Mouse (Mus musculus): ENCODE data around the gene Fgfr2. TPM values are rescaled to one million over a fixed set of nuclear protein-coding genes. Genes with fewer than 3 reads are reported as not detected.
"Not testable (repeated sequence)": the region's sequence is repeated elsewhere in the genome, so short reads cannot be mapped to it uniquely, and the experiment has no call there.

The Fgfr2 gene
- total RNA-seq, 2 experiments from 2014 or later = 43.7 to 44.3 TPM

- no peak for DNase-seq (ENCODE audit: extremely low spot score in 1 of 2, low spot score in 1 of 2)
Observed at GRCm38 (mm10) chr7:130394697-130395096, 2728.5 kb downstream of the Fgfr2 start.

GRCm38 (mm10) chr7:130390060-130390459 is 2733.1 kb downstream of the Fgfr2 start:
- not testable (repeated sequence) for DNase-seq (ENCODE audit: extremely low spot score in 1 of 2, low spot score in 1 of 2)

GRCm38 (mm10) chr7:130386308-130386707 is 2736.8 kb downstream of the Fgfr2 start:
- no peak for DNase-seq (ENCODE audit: extremely low spot score in 1 of 2, low spot score in 1 of 2)

GRCm38 (mm10) chr7:130385732-130386294 is 2737.3 kb downstream of the Fgfr2 start:
- DNase-seq (ENCODE audit: extremely low spot score in 1 of 2, low spot score in 1 of 2) = no peak

- no peak for DNase-seq (ENCODE audit: extremely low spot score in 1 of 2, low spot score in 1 of 2)
Observed at GRCm38 (mm10) chr7:130382126-130382525, 2741.0 kb downstream of the Fgfr2 start.

GRCm38 (mm10) chr7:130381387-130381951 is 2741.7 kb downstream of the Fgfr2 start:
- no peak for DNase-seq (ENCODE audit: extremely low spot score in 1 of 2, low spot score in 1 of 2)

GRCm38 (mm10) chr7:130380769-130381355 is 2742.3 kb downstream of the Fgfr2 start:
- DNase-seq (ENCODE audit: extremely low spot score in 1 of 2, low spot score in 1 of 2) = peak in 1 of 2 experiments; percentile 36

GRCm38 (mm10) chr7:130380367-130380766 is 2742.8 kb downstream of the Fgfr2 start:
- no peak for DNase-seq (ENCODE audit: extremely low spot score in 1 of 2, low spot score in 1 of 2)

- DNase-seq (ENCODE audit: extremely low spot score in 1 of 2, low spot score in 1 of 2) = no peak
Observed at GRCm38 (mm10) chr7:130379886-130380285, 2743.3 kb downstream of the Fgfr2 start.

GRCm38 (mm10) chr7:130378308-130378707 is 2744.8 kb downstream of the Fgfr2 start:
- no peak for DNase-seq (ENCODE audit: extremely low spot score in 1 of 2, low spot score in 1 of 2)

GRCm38 (mm10) chr7:130374311-130374710 is 2748.8 kb downstream of the Fgfr2 start:
- DNase-seq (ENCODE audit: extremely low spot score in 1 of 2, low spot score in 1 of 2) = no peak

GRCm38 (mm10) chr7:130368827-130369641 is 2754.1 kb downstream of the Fgfr2 start:
- DNase-seq (ENCODE audit: extremely low spot score in 1 of 2, low spot score in 1 of 2) = no peak

- no peak for DNase-seq (ENCODE audit: extremely low spot score in 1 of 2, low spot score in 1 of 2)
Observed at GRCm38 (mm10) chr7:130368036-130368826, 2754.9 kb downstream of the Fgfr2 start.

- DNase-seq (ENCODE audit: extremely low spot score in 1 of 2, low spot score in 1 of 2) = no peak
Observed at GRCm38 (mm10) chr7:130367222-130368035, 2755.7 kb downstream of the Fgfr2 start.

- DNase-seq (ENCODE audit: extremely low spot score in 1 of 2, low spot score in 1 of 2) = no peak
Observed at GRCm38 (mm10) chr7:130365711-130366110, 2757.4 kb downstream of the Fgfr2 start.

GRCm38 (mm10) chr7:130340412-130341152 is 2782.6 kb downstream of the Fgfr2 start:
- DNase-seq (ENCODE audit: extremely low spot score in 1 of 2, low spot score in 1 of 2) = no peak

- no peak for DNase-seq (ENCODE audit: extremely low spot score in 1 of 2, low spot score in 1 of 2)
Observed at GRCm38 (mm10) chr7:130337601-130338000, 2785.5 kb downstream of the Fgfr2 start.

- DNase-seq (ENCODE audit: extremely low spot score in 1 of 2, low spot score in 1 of 2) = no peak
Observed at GRCm38 (mm10) chr7:130335440-130336051, 2787.6 kb downstream of the Fgfr2 start.
